Mouse (Mus musculus) thymus, adult 2 months (tissue): ENCODE results near the gene Ahnak.

Experiments used
- CTCF ChIP-seq: fragments of 200-500 bp; IDR thresholded peaks from 2 replicates; pipeline ENCODE4 v1.5.1; 2012; ENCODE audit warnings: mild to moderate bottlenecking, control low read depth, low read length, moderate library complexity, borderline replicate concordance; ENCODE audit not compliant: control insufficient read depth, poor library complexity, insufficient read depth; ENCODE audit errors: extremely low read depth
- POLR2A ChIP-seq: fragments of 200-500 bp; IDR thresholded peaks from 2 replicates; pipeline ENCODE4 v1.6.1; 2012; ENCODE audit warnings: mild to moderate bottlenecking, low read length, control low read depth, moderate library complexity; ENCODE audit not compliant: control insufficient read depth, poor library complexity, insufficient read depth; ENCODE audit errors: extremely low read depth

DNA sequence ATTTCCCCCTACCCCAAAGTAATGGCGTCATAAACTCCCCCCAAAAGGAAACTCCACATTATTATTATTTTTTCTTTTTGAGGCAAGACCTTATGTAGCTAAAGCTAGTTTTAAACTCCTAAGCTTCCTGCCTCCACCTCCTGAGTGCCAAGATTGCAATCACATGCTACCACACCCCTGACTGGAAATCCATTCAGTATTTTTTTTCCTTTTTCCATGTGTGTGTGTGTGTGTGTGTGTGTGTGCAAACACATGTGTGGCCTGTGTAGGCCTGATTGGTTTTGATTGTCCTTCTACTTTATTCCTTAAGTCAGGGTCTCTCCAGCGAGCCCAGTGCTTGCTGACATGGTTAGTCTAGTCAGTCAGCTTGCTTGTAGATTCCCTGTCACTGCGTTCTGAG, 45.4 kb downstream of the Ahnak start:
- TF ChIP-seq POLR2A, result no peak
- no peak for TF ChIP-seq CTCF
